Mouse (Mus musculus): ENCODE results near the gene Smyd2. TPM values are rescaled to one million over a fixed set of nuclear protein-coding genes. Genes with fewer than 3 reads are reported as not detected.
A peak's percentile ranks its signal among the peaks of the same experiment; 100 is the strongest.

Smyd2 gene
- total and polyA plus RNA-seq, 2 experiments, result 18.2 to 33.5 TPM

GRCm38 (mm10) chr1:189922721-189923120 lies 558 bp upstream of the Smyd2 start:
- H3K27ac ChIP-seq (replicated peaks; ENCODE audit: insufficient read depth, low read depth, low read length), result peak overlapping the region; percentile 80
- no peaks in the 10 kb centered on the region for H3K36me3 ChIP-seq (ENCODE audit: control insufficient read depth, insufficient read depth, low read length)
- H3K4me1 ChIP-seq (ENCODE audit: control insufficient read depth, insufficient read depth, low read length), result peaks cover 8% of the 10 kb centered on the region
- no peak for TF ChIP-seq CTCF (IDR thresholded peaks at IDR 0.05; ENCODE audit: low read depth, low read length)
- TF ChIP-seq POLR2A (IDR thresholded peaks at IDR 0.05; ENCODE audit: extremely low read depth, insufficient read depth, low read length), result no peak
- peaks cover 5% of the 10 kb centered on the region; the same call in 1 of the 2 replicates for H3K79me2 ChIP-seq (ENCODE audit: control insufficient read depth, insufficient read depth, low read length)
- WGBS, result 10% methylated on average over 9 of the region's 9 CpGs
- DNase-seq (ENCODE audit: extremely low read depth, low read depth, low spot score), result peak; percentile 90
- H3K4me3 ChIP-seq (ENCODE audit: insufficient read depth, low read depth, low read length), result peak overlapping the region; percentile 3; the same call in 1 of the 2 replicates
- peak overlapping the region; percentile 14; the same call in 1 of the 2 replicates for H3K9ac ChIP-seq (ENCODE audit: low read depth, low read length)
- no peaks in the 10 kb centered on the region for H3K27me3 ChIP-seq (ENCODE audit: control insufficient read depth, insufficient read depth, low read length)

GRCm38 (mm10) chr1:189921568-189921817 lies 670 bp downstream of the Smyd2 start:
- 40% methylated on average over 4 of the region's 4 CpGs for WGBS
- no peak overlapping the region for H3K27ac ChIP-seq (replicated peaks; ENCODE audit: insufficient read depth, low read depth, low read length)
- no peak for TF ChIP-seq POLR2A (IDR thresholded peaks at IDR 0.05; ENCODE audit: extremely low read depth, insufficient read depth, low read length)
- TF ChIP-seq CTCF (IDR thresholded peaks at IDR 0.05; ENCODE audit: low read depth, low read length), result no peak
- peak overlapping the region; percentile 95 for H3K4me3 ChIP-seq (ENCODE audit: insufficient read depth, low read depth, low read length)
- no peaks in the 10 kb centered on the region for H3K27me3 ChIP-seq (ENCODE audit: control insufficient read depth, insufficient read depth, low read length)
- H3K4me1 ChIP-seq (ENCODE audit: control insufficient read depth, insufficient read depth, low read length), result peaks cover 11% of the 10 kb centered on the region
- peaks cover 5% of the 10 kb centered on the region; the same call in 1 of the 2 replicates for H3K79me2 ChIP-seq (ENCODE audit: control insufficient read depth, insufficient read depth, low read length)
- peak overlapping the region; percentile 98; the same call in 1 of the 2 replicates for H3K9ac ChIP-seq (ENCODE audit: low read depth, low read length)
- DNase-seq (ENCODE audit: extremely low read depth, low read depth, low spot score), result peak; percentile 23
- no peaks in the 10 kb centered on the region for H3K36me3 ChIP-seq (ENCODE audit: control insufficient read depth, insufficient read depth, low read length)

- Histone ChIP-seq H3K9ac (ENCODE audit: low read depth, low read length) (no peak overlapping the region), H3K4me1 (ENCODE audit: control insufficient read depth, insufficient read depth, low read length) (peaks cover 13% of the 10 kb centered on the region), H3K27ac (replicated peaks; ENCODE audit: insufficient read depth, low read depth, low read length) (no peak overlapping the region), H3K36me3 (ENCODE audit: control insufficient read depth, insufficient read depth, low read length) (no peaks in the 10 kb centered on the region), H3K79me2 (ENCODE audit: control insufficient read depth, insufficient read depth, low read length) (peaks cover 5% of the 10 kb centered on the region; the same call in 1 of the 2 replicates), H3K27me3 (ENCODE audit: control insufficient read depth, insufficient read depth, low read length) (no peaks in the 10 kb centered on the region), H3K4me3 (ENCODE audit: insufficient read depth, low read depth, low read length) (peak overlapping the region; percentile 95; the same call in 1 of the 2 replicates)
- peak; percentile 20 for DNase-seq (ENCODE audit: extremely low read depth, low read depth, low spot score)
- 68% methylated on average over 28 of the region's 28 CpGs for WGBS
- TF ChIP-seq CTCF (IDR thresholded peaks at IDR 0.05; ENCODE audit: low read depth, low read length) (no peak), POLR2A (IDR thresholded peaks at IDR 0.05; ENCODE audit: extremely low read depth, insufficient read depth, low read length) (no peak)
Measured at GRCm38 (mm10) chr1:189920701-189921567, 1.2 kb downstream of the Smyd2 start.

- 93% methylated on average over 3 of the region's 3 CpGs for WGBS
Measured at GRCm38 (mm10) chr1:189919756-189920155, 2.4 kb downstream of the Smyd2 start.

GRCm38 (mm10) chr1:189917126-189917500 lies 5.0 kb downstream of the Smyd2 start:
- Histone ChIP-seq H3K9ac (ENCODE audit: low read depth, low read length) (no peak overlapping the region), H3K4me1 (ENCODE audit: control insufficient read depth, insufficient read depth, low read length) (peaks cover 10% of the 10 kb centered on the region), H3K27me3 (ENCODE audit: control insufficient read depth, insufficient read depth, low read length) (no peaks in the 10 kb centered on the region), H3K36me3 (ENCODE audit: control insufficient read depth, insufficient read depth, low read length) (no peaks in the 10 kb centered on the region), H3K79me2 (ENCODE audit: control insufficient read depth, insufficient read depth, low read length) (peaks cover 5% of the 10 kb centered on the region; the same call in 1 of the 2 replicates), H3K27ac (replicated peaks; ENCODE audit: insufficient read depth, low read depth, low read length) (peak overlapping the region; percentile 37; the same call in 1 of the 2 replicates), H3K4me3 (ENCODE audit: insufficient read depth, low read depth, low read length) (no peak overlapping the region)
- TF ChIP-seq POLR2A (IDR thresholded peaks at IDR 0.05; ENCODE audit: extremely low read depth, insufficient read depth, low read length) (no peak), CTCF (IDR thresholded peaks at IDR 0.05; ENCODE audit: low read depth, low read length) (no peak)
- 69% methylated on average over 4 of the region's 4 CpGs for WGBS
- no peak for DNase-seq (ENCODE audit: extremely low read depth, low read depth, low spot score)

More at GRCm38 (mm10) chr1:189919756-189920155, 2.4 kb downstream of the Smyd2 start:
- Histone ChIP-seq H3K36me3 (ENCODE audit: control insufficient read depth, insufficient read depth, low read length) (no peaks in the 10 kb centered on the region), H3K4me3 (ENCODE audit: insufficient read depth, low read depth, low read length) (no peak overlapping the region), H3K27ac (replicated peaks; ENCODE audit: insufficient read depth, low read depth, low read length) (no peak overlapping the region), H3K27me3 (ENCODE audit: control insufficient read depth, insufficient read depth, low read length) (no peaks in the 10 kb centered on the region), H3K79me2 (ENCODE audit: control insufficient read depth, insufficient read depth, low read length) (peaks cover 5% of the 10 kb centered on the region; the same call in 1 of the 2 replicates), H3K9ac (ENCODE audit: low read depth, low read length) (no peak overlapping the region), H3K4me1 (ENCODE audit: control insufficient read depth, insufficient read depth, low read length) (peaks cover 13% of the 10 kb centered on the region)
- DNase-seq (ENCODE audit: extremely low read depth, low read depth, low spot score), result no peak
- no peak for TF ChIP-seq POLR2A (IDR thresholded peaks at IDR 0.05; ENCODE audit: extremely low read depth, insufficient read depth, low read length)
- no peak for TF ChIP-seq CTCF (IDR thresholded peaks at IDR 0.05; ENCODE audit: low read depth, low read length)

All from liver, adult 2 months (tissue).